Mouse (Mus musculus) natural killer cell, adult 2 months (primary cell): ENCODE data around the gene Naa40.

ENCODE experiments used
- DNase-seq, 2 experiments: peaks; one replicate each; pipeline ENCODE4 v3.0.0; 2022; ENCODE audit warnings: low spot score in 2 of 2

Gene Naa40

GRCm38 (mm10) chr19:7240782-7241690, at the start of gene Naa40:
Gene Naa40, minus strand, starts transcription at chr19:7241183.
- peak; percentile 86 to 92 for DNase-seq

DNA sequence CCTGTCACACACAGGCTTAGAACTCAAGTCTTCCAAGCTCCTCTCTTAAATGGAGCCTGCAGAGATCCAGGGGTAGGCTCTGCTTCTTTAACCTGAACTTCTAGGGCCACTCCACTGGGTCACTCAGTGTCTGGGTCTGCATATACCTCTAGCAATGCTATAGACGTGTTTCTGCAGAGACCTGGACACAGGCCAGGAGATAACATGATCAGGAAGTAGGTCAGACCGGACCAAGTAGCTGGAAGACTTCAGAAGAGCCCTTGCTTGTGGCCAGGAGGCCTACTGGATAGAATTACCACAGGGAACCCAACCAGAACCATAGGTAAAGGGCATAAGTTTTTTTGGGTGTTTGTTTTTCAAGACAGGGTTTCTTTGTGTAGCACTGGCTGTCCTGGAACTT, 48.8 kb upstream of the Naa40 start:
- DNase-seq: no peak

DNA sequence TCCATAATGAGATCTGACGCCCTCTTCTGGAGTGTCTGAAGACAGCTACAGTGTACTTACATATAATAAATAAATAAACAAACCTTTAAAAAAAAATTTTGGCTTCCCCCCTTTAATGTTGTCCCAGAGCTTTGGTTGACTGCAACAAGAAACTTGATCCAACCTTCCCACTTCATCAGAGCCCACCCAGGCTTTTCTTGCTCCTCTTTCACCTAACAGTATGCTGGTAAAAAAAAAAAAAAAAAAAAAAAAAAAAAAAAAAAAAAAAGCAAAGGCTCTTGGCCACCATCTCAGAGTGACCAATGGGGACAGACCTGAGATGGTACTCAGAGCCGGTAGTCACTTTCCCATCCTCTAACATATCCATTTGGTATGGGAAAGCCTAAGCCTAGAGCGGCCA, 47.3 kb upstream of the Naa40 start:
- no peak for DNase-seq

DNA sequence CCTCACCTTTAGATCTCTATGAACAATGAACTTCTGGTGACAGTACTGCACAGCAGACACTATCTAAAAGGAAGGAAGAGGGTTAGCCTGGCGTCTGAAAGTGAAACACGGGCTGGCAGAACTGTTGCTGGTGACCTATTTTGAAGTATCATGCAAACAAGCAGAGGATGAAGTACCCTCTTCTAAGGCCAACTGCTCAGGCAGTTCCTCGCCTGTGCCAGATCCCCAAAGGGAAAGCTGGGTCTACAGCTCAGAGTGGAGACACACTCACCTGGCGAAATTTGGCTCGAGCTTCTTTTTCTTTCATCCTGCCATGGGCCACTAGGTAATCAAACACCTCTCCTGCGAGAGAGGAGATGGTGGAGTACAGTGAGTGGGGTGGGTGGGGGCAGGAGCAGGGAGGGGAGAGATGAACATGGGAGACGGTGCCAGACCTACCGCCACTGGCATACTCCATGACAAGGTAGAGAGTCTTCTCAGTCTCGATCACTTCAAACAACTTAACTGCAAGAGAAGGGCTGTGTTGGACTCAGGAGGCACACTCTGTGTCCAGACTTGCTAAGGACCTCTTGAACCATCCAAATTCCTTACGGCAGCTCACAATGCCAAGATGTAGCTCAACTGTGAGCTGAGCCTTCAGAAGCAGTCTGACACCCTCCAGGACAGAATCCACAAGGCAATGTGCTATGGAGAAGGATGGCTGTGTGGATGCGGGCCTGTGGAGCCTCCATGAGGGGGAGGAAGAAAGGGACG, 45.8 kb upstream of the Naa40 start:
- no peak for DNase-seq

GRCm38 (mm10) chr19:7280557-7281330, 39.8 kb upstream of the Naa40 start:
- DNase-seq: no peak

DNA sequence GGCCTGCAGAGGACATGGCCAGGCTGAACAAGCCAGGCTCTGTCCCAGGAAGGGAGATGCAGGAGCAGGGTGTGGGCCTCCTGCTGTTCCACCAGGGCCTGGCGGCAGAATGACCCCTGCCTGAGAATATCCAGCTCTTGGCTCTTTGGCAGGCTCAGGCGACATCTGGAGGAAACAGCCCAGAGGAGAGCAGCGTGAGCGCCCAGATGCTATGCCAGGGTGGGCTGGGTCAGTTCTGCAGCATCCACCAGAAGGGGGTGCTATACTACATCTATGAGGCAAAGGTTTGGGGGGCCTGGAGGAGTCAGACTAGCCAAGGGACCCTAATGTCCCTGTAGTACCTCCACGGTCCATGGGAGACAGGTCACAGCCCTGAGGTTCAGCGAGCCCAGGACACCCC, 38.1 kb upstream of the Naa40 start:
- peak in 1 of 2 experiments; percentile 52 for DNase-seq

DNA sequence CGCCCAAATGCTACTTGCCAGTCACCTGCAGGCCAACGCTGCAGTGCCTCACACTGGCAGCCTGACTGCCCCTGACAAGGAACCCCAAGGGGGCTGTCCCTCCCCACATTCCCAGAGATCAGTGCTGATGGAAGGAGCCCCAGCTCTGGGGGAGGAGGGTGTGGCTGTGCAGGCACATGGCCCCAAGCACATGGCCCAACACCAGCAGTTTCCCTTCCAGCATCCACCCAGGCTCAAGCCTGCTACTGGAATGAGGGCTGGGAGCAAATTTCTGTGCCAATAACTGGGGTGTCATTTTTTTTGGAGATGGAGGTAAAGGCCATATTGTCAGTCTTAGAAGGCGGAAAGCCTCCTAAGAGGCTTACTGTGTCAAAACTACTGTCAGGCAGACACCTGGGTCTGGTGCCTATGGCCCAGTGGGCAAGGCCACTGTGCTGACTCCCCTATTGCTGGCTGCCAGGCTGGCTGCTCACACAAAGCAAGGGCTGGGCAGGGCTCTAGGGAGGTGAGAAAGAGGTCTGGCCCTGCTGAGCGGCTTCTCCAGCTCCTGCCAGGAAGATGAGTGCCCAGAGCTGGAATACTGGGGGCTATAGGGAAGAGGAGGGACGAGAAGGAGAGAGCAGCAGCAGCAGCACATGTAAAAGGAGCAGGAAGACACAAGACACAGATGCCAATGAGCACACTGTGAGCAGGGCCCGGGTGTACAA, 37.4 kb upstream of the Naa40 start:
- no peak for DNase-seq

- DNase-seq: no peak
Measured at GRCm38 (mm10) chr19:7276796-7277195, 35.8 kb upstream of the Naa40 start.

- no peak for DNase-seq
Measured at GRCm38 (mm10) chr19:7276053-7276659, 35.2 kb upstream of the Naa40 start.

DNA sequence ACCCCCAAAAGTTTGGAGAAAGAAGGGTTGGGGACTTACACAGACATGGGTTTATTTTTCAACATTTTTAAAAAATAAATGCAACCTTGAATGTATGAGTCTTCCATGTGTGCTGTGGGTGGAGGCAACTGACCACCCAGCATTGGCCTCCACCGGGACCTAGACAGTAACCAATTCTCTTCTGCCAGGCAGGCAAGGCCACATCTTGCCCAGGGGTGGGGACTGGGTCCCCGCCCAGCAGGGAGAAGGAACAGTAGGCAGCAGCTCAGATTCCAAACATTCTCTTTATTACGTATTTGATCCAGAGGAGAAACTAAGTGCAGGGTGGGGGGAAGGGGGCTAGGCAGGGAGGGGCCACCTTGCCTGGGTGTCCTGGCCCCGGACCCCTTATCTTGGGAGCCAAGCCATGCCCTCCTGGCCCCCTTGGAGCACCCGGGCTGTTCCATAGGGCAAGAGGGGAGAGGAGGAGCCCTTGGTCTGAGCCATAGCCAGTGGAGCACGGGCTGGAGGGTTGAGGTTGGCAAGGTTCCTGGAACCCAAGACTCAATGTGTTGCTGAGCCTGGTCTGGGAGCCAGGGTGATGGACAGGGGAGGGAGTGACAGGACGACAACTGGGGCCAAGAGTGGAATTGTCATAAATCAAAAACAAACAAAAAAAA, 34.3 kb upstream of the Naa40 start:
- no peak for DNase-seq

- DNase-seq: no peak
Measured at GRCm38 (mm10) chr19:7274326-7274990, 33.5 kb upstream of the Naa40 start.

GRCm38 (mm10) chr19:7273486-7273885, 32.5 kb upstream of the Naa40 start:
- no peak for DNase-seq

DNA sequence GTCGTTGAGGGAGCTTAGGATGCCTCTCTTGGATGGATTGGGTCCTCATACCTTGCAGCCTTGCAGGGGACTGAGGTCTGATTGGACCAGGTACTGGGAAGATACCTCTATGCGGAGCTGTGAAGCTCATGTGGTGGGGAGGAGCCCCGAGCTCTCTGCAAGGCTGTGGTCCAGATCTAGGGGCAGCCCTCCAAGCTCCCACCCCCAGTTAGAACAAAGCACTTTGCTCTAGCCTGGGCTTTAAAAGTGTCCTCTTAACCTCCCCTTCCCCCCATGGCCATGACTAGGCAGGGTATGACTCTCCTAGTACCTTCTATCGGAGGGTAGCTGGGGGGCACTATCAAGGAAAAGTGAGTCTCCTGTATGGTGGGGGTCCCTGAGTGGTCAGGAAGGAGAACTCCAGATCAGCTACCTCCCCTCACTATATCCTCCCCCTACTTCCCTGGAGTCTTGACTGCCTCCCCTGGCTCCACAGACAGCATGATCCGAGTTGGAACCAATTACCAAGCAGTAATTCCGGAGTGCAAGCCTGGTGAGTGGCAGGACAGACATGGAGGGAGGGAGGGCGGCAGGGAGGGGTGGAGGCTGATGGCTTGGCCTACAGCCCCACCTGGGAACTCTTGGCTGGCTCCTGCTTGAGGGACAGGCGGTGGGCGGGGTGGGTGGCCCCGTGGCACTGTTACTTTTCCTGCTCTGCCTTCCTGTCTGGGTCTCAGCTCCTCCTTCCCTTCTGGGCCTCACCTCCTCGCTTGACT, 28.5 kb upstream of the Naa40 start:
- no peak for DNase-seq

DNA sequence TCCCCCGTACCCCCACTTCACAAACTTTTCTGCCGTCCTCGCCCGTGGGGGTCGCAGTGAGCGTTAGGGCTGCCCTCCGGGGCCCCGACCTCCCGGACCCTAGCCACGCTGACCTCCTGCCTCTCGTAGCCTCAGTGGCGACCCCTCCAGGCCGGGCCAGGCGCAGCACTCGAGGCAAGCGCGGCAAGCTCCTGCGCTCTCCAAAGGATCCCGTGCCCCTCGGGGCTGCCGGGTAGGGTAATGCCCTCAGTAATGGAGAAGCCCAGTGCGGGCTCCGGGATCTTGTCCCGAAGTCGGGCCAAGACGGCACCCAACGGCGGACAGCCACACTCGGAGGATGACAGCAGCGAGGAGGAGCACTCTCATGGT, 27.7 kb upstream of the Naa40 start:
- DNase-seq: peak; percentile 51 to 76

DNA sequence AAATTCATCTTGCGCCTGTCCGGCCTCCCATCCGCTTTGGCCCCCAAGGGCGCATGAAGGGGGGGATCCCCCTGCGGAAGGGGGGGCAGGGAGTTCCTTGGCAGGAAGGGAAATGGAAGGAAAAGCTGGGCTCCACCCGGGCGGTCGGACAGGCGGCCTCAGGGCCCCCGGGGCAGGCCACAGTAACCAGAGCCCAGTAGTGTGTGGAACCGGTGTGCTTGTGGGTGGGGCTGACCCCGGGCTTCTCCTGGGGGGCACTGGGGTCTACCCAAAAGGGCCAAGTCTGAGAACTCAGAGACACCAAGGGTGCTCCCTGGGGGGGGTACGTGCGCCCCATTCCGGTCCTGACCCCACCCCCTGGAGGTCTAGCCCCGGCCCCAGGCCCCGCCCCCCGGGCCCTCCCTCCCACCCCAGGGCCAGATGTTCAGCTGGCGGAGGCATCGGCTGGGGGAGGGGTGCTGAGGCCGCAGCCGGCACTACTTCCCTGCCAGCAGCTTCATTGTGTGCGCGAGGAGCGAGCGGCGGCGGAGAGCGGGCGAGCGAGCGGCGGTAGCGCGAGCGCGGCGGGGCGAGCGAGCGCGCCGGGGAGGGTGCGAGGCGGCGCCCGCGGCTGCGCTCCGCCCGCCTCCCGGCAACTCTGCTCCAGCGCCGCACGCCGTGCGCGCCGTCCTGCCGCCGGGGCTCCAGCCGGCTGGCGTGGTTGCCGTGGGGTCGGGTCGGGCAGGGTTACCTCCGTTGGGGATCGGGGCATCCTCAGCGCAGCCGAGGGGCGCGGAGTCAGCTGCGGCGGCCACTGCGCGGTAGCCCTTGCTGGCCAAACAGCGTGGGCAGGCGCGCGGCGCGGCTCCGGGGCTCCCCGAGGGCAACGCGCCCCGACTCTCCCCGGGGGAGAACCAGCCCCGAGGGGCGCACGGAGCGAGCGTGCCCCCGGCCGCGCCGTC, 27.1 kb upstream of the Naa40 start:
- DNase-seq: peak; percentile 33 to 71

DNA sequence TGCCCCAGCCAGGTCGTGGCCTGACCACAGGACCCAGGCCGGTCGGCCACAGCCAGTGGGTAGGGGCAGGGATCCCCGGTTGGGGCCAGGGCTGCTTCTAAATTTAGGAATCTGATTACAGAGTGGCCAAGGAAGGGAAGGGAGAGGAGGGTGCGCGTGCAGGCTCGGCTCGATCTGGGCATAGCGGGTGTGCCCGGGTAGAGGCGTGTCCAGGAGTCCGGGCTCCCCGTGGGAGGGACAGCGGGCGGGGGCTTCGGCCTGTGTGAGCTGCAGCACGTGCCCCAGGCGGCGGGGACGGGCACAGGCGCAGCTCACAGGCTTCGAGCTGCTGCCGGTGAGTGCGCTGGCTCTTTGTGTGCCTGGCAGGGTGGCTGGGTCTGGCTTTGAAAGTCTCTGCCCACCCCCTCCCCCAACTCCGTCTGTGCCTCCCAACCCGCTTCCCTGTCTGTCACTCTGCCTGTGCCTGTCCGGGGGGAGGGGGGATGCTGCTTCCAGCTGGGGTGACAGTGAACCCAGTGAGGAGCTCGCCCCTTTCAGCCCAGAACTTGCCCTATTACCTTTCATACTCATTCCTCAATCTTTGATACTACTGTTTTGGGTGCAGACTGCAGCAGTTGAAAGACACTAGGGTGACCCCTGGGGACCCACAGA, 26.2 kb upstream of the Naa40 start, which contains the start of gene Rcor2:
TSS of gene Rcor2 (plus strand) at position 235 of the 651 bp plus-strand sequence.
- DNase-seq: peak; percentile 29 to 30

- DNase-seq: no peak
Measured at GRCm38 (mm10) chr19:7266421-7266831, 25.4 kb upstream of the Naa40 start.
